In the genomic region with DNA sequence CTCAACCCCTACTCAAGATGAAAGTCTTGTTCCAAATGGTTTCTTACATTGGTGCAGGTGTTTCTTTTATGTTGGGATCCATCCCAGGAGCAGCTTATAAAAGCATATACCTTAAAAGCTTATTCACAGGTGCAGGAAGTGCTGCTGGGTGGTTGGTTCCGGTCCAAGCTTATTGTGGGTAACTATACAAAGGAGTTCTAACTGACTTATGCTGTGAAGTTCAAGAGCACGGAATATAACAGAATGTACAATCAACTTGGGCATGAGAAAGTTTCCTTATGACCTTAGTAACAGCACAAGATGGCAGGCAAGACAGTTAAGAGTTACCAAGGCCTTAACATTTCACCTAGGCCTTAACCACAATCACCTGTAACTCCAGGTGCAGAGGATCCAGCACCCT, we compare ENCODE assay signal across 26 mouse cellular contexts. TPM values are rescaled to one million over a fixed set of nuclear protein-coding genes. Genes with fewer than 3 reads are reported as not detected.
DNase-seq lines count a peak whose midpoint lies in the region; ATAC-seq lines count a peak whose summit lies in the region.
"Had no signal": no experiment of that assay in that cellular context is flagged by ENCODE, and none has a peak within 500 bp of the region (broad histone marks: within the 10 kb centered on the region; RNA-seq: fewer than 3 reads in every experiment).

No protein-coding gene starts in this region.

- no peak overlapping the region; the same call in 1 of the 2 replicates for H3K27ac ChIP-seq in heart, embryonic 16.5 days (ENCODE audit: low read length)
- no peak overlapping the region for H3K27ac ChIP-seq in heart, embryonic 11.5 days (ENCODE audit: low read depth, low read length)
- no peak overlapping the region for H3K27ac ChIP-seq in forebrain, embryonic 10.5 days
- H3K27ac ChIP-seq: embryonic facial prominence, embryonic 10.5 days; embryonic facial prominence, embryonic 12.5 days; forebrain, embryonic 12.5 days had no signal

- no peak overlapping the region for H3K9ac ChIP-seq in heart, embryonic 16.5 days (ENCODE audit: low read length)
- H3K9ac ChIP-seq in heart, embryonic 11.5 days (ENCODE audit: low read depth, low read length): no peak overlapping the region
- H3K9ac ChIP-seq: embryonic facial prominence, embryonic 12.5 days; forebrain, embryonic 12.5 days had no signal

- peaks cover 3% of the 10 kb centered on the region; the same call in 1 of the 2 replicates for H3K4me1 ChIP-seq in heart, embryonic 16.5 days (ENCODE audit: control insufficient read depth, insufficient read depth, low read length)
- peaks cover 6% of the 10 kb centered on the region; the same call in 1 of the 2 replicates for H3K4me1 ChIP-seq in heart, embryonic 11.5 days (ENCODE audit: control insufficient read depth, insufficient read depth, low read length)
- H3K4me1 ChIP-seq in forebrain, embryonic 10.5 days: peaks cover 17% of the 10 kb centered on the region

- H3K9me3 ChIP-seq in heart, embryonic 16.5 days (replicated peaks; ENCODE audit: control insufficient read depth, low read length): no peaks in the 10 kb centered on the region
- H3K9me3 ChIP-seq in heart, embryonic 11.5 days (replicated peaks; ENCODE audit: control insufficient read depth, low read length): no peaks in the 10 kb centered on the region
- no peaks in the 10 kb centered on the region for H3K9me3 ChIP-seq in forebrain, embryonic 10.5 days
- H3K9me3 ChIP-seq: embryonic facial prominence, embryonic 10.5 days; embryonic facial prominence, embryonic 12.5 days; forebrain, embryonic 12.5 days; G1E had no signal

- 81% methylated on average over 2 of the region's 2 CpGs for WGBS in heart, embryonic 16.5 days
- 83% methylated on average over 2 of the region's 2 CpGs for WGBS in heart, embryonic 11.5 days (ENCODE audit: insufficient replicate concordance)
- 92% methylated on average over 2 of the region's 2 CpGs for WGBS in forebrain, embryonic 10.5 days

- no peaks in the 10 kb centered on the region for H3K36me3 ChIP-seq in heart, embryonic 16.5 days (ENCODE audit: control insufficient read depth, insufficient read depth)
- H3K36me3 ChIP-seq in heart, embryonic 11.5 days (ENCODE audit: control insufficient read depth, insufficient read depth, low read length): no peaks in the 10 kb centered on the region
- H3K36me3 ChIP-seq in forebrain, embryonic 10.5 days (replicated peaks): no peaks in the 10 kb centered on the region
- H3K36me3 ChIP-seq: embryonic facial prominence, embryonic 10.5 days; embryonic facial prominence, embryonic 12.5 days; forebrain, embryonic 12.5 days; G1E had no signal

- no peak overlapping the region for H3K4me2 ChIP-seq in heart, embryonic 16.5 days (ENCODE audit: low read depth, low read length)
- no peak overlapping the region for H3K4me2 ChIP-seq in heart, embryonic 11.5 days
- H3K4me2 ChIP-seq: embryonic facial prominence, embryonic 12.5 days; forebrain, embryonic 12.5 days had no signal

- DNase-seq in thymus, postnatal 0 days (ENCODE audit: low spot score): peak; percentile 60
- DNase-seq in thymus, postnatal 4 days: no peak
- peak; percentile 39 for DNase-seq in naive thymus-derived CD4-positive, alpha-beta T cell, adult 2 months (ENCODE audit: low read depth)
- DNase-seq in thymus, postnatal 25 days: peak; percentile 27
- DNase-seq in right cerebral cortex, postnatal 10 days (ENCODE audit: low spot score in 2 of 2): no peak
- no peak for DNase-seq in forebrain, embryonic 10.5 days (ENCODE audit: extremely low spot score, low spot score)
- DNase-seq: adrenal gland, adult 8-10 months; adrenal gland, postnatal 14 days; adrenal gland, postnatal 36 days; cerebellum, adult 11-12 months; cerebellum, adult 2 months; cerebellum, adult 9-10 months; cerebellum, postnatal 10 days; cerebellum, postnatal 25 days had no signal

- no peak overlapping the region for H3K4me3 ChIP-seq in heart, embryonic 16.5 days (ENCODE audit: low read length)
- H3K4me3 ChIP-seq in heart, embryonic 11.5 days (ENCODE audit: low read depth, low read length): no peak overlapping the region
- no peak overlapping the region for H3K4me3 ChIP-seq in forebrain, embryonic 10.5 days
- H3K4me3 ChIP-seq: embryonic facial prominence, embryonic 10.5 days; embryonic facial prominence, embryonic 12.5 days; forebrain, embryonic 12.5 days had no signal

- no peaks in the 10 kb centered on the region for H3K27me3 ChIP-seq in heart, embryonic 16.5 days (ENCODE audit: control insufficient read depth, insufficient read depth, low read length)
- no peaks in the 10 kb centered on the region for H3K27me3 ChIP-seq in heart, embryonic 11.5 days (ENCODE audit: control insufficient read depth, insufficient read depth, low read length)
- no peaks in the 10 kb centered on the region for H3K27me3 ChIP-seq in forebrain, embryonic 10.5 days (ENCODE audit: poor library complexity, severe bottlenecking)
- H3K27me3 ChIP-seq: CH12.LX; embryonic facial prominence, embryonic 12.5 days; forebrain, embryonic 12.5 days; Patski had no signal

- peak; percentile 59 for ATAC-seq in heart, embryonic 16.5 days (replicated peaks; ENCODE audit: extremely low read depth, insufficient read depth, low FRiP score)
- ATAC-seq in heart, embryonic 11.5 days (replicated peaks; ENCODE audit: insufficient number of reproducible peaks, low FRiP score, low TSS enrichment): no peak
- ATAC-seq: activated CD4-positive, CD25-positive, alpha-beta regulatory T cell, adult 4 months; CD4-positive, CD25-positive, alpha-beta regulatory T cell, adult 4 months; forebrain, embryonic 14.5 days; forebrain, embryonic 16.5 days; Patski had no signal

RNA-seq across cellular contexts. Expression of gene Mia2, which starts 29.8 kb away (rescaled TPM):
- 43.0 and 63.6 TPM in 2 replicates for polyA plus RNA-seq in heart, embryonic 16.5 days (2015; fragmentation: Nextera tagmentation; extraction: Ambion mirVana)
- 41.3 and 43.1 TPM in 2 replicates for polyA plus RNA-seq in heart, embryonic 11.5 days (2014; fragmentation: Nextera tagmentation; extraction: Ambion mirVana)
- polyA plus RNA-seq in thymus, postnatal 0 days (2015; fragmentation: Nextera tagmentation; extraction: Ambion mirVana): 181 and 195 TPM in 2 replicates
- 43.8 and 46.3 TPM in 2 replicates for polyA plus RNA-seq in forebrain, embryonic 10.5 days (2016; fragmentation: Nextera tagmentation; extraction: Ambion mirVana)

RNA-seq across cellular contexts. Expression of gene Pnn, which starts 58.7 kb away (rescaled TPM):
- polyA plus RNA-seq in heart, embryonic 16.5 days (2015; fragmentation: Nextera tagmentation; extraction: Ambion mirVana): 61.6 and 76.5 TPM in 2 replicates
- 68.5 and 74.1 TPM in 2 replicates for polyA plus RNA-seq in heart, embryonic 11.5 days (2014; fragmentation: Nextera tagmentation; extraction: Ambion mirVana)
- polyA plus RNA-seq in thymus, postnatal 0 days (2015; fragmentation: Nextera tagmentation; extraction: Ambion mirVana): 91.8 and 97.7 TPM in 2 replicates
- 122 and 133 TPM in 2 replicates for polyA plus RNA-seq in forebrain, embryonic 10.5 days (2016; fragmentation: Nextera tagmentation; extraction: Ambion mirVana)

Comparison
In these comparisons a context has a peak if more than half of its experiments do, and no peak if none do; other contexts are left out.
1. DNase-seq: peak in thymus, postnatal 0 days (single experiment), naive thymus-derived CD4-positive, alpha-beta T cell, adult 2 months (single experiment) and thymus, postnatal 25 days (single experiment); none in thymus, postnatal 4 days (single experiment), right cerebral cortex, postnatal 10 days (0 of 2) and forebrain, embryonic 10.5 days (single experiment).